Mouse (Mus musculus) hindbrain, embryonic 12.5 days (tissue): Measurements from ENCODE around the gene Gjd3. TPM values are rescaled to one million over a fixed set of nuclear protein-coding genes. Genes with fewer than 3 reads are reported as not detected.

Source experiments
- ATAC-seq: fragments of 200-750 bp; cut with Nextera tagmentation; 2 replicates; pipeline ENCODE4 v1.8.0; 2017; ENCODE audit warnings: moderate TSS enrichment; ENCODE audit not compliant: low FRiP score
- H3K27ac ChIP-seq: fragments of 300-500 bp; sonication (generic); 2 replicates; pipeline ENCODE4 v1.5.1; 2016; ENCODE audit warnings: mild to moderate bottlenecking
- H3K27me3 ChIP-seq: fragments of 300-500 bp; sonication (generic); 2 replicates; pipeline ENCODE4 v1.6.1; 2016; ENCODE audit warnings: mild to moderate bottlenecking
- H3K36me3 ChIP-seq: fragments of 300-500 bp; sonication (generic); 2 replicates; pipeline ENCODE4 v1.6.1; 2016; ENCODE audit warnings: mild to moderate bottlenecking
- H3K4me1 ChIP-seq: fragments of 300-500 bp; sonication (generic); 2 replicates; pipeline ENCODE4 v1.6.1; 2016
- H3K4me2 ChIP-seq: fragments of 300-500 bp; sonication (generic); replicated peaks from 2 replicates; pipeline ENCODE4 v1.6.1; 2016; ENCODE audit warnings: mild to moderate bottlenecking
- H3K4me3 ChIP-seq: fragments of 300-500 bp; sonication (generic); 2 replicates; pipeline ENCODE4 v1.5.1; 2016; ENCODE audit warnings: mild to moderate bottlenecking
- H3K9ac ChIP-seq: fragments of 300-500 bp; sonication (generic); 2 replicates; pipeline ENCODE4 v1.6.1; 2016; ENCODE audit warnings: mild to moderate bottlenecking, moderate library complexity
- H3K9me3 ChIP-seq: fragments of 300-500 bp; sonication (generic); replicated peaks from 2 replicates; pipeline ENCODE4 v1.6.1; 2016; ENCODE audit warnings: mild to moderate bottlenecking
- WGBS: fragments of 180-500 bp; shearing (Covaris S2); methylation state at CpG from one replicate; pipeline ENCODE4 v1.1.7; 2016; 5-methylcytosine and 5-hydroxymethylcytosine counted together
- polyA plus RNA-seq: library from polyadenylated mRNA; unstranded; fragments of >200 nt; fragmentation: Nextera tagmentation; extraction: Ambion mirVana; gene quantifications from 2 replicates; pipeline ENCODE4 v1.2.1, GENCODE M21; 2016

Gjd3 gene
- polyA plus RNA-seq, 1 experiment from 2014 or later = 0.88 TPM

DNA sequence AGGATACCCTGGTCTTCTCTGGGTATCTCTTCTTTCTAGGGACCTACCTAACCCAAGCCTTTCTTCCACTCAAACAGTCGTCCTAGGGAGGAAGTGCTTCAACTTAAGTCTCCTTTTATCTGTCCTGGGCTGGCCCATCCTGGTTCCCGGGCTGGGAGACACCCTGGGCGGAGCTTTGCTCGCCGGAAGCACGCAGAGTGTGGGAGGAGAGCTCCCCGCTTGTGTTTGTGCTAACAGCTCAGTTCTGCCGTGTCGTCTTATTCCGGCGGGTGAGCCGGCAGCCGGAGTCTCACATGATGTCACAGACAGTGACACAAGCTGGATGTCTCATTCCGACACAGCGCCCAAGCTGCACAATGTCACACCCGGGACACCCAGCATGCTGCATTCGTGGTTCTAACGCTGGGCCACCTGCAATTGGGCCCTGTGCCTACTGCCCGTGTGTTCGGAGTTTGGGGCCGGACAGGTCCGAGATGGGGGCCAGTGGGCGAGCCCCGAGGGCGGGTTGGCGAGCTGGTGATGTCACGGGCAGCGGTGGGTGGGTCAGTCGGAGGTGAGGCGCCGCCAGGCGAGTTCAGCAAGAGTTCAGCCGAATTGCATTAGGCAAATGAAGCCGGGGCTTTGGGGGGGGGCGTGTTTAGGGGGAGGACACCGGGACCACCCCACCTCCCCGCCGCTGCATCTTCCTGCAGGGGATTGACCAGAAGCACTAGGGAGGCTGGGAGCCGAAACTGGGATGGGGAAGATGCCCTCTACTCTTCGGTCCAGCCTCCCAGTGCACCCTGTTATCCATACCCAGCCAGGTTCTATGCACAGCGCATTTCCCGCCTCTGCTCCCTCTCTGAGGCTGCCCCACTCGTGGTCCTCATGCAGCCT, 23.1 kb downstream of the Gjd3 start:
- peak; percentile 15; the same call in 1 of the 2 replicates for ATAC-seq
- Histone ChIP-seq H3K9me3 (no peaks in the 10 kb centered on the region), H3K9ac (peak overlapping the region; percentile 86), H3K4me3 (peak overlapping the region; percentile 76), H3K4me2 (peak overlapping the region; percentile 97), H3K27me3 (no peaks in the 10 kb centered on the region; the same call in 1 of the 2 replicates), H3K4me1 (peaks cover 73% of the 10 kb centered on the region), H3K27ac (peak overlapping the region; percentile 99), H3K36me3 (no peaks in the 10 kb centered on the region)
- under 1% methylated on average over 42 of the region's 43 CpGs for whole genome bisulfite sequencing

- H3K4me1 ChIP-seq = peaks cover 62% of the 10 kb centered on the region
Measured at GRCm38 (mm10) chr11:98956340-98956739, 26.5 kb downstream of the Gjd3 start.

DNA sequence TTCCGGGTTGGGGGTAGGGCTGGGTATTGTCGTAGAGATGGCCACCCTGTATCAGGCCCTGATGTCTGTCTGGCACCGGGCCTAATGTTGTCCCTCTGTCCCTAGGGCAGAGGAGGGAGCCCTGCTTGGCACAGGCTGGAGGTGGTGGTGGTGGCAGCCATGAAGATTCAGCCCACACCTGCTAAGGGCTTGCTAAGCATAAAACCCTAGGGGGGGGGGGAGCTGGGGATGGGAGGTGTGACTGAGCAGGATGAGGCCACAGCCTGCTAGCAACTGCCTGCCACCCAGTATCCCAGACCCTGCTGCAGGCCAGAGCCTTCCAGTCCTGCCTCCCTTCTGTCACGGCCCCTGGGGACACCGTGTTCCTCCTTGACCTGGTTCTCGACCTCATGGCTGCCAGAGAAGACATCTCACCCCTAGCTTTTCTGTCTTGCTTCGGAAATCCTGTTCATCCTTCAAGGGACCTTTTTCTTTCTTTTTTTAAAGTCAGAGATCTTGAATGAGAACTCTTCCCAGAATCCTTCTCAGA, 27.0 kb downstream of the Gjd3 start:
- peak overlapping the region; percentile 67 for H3K27ac ChIP-seq
- peak overlapping the region; percentile 41; the same call in 1 of the 2 replicates for H3K9ac ChIP-seq
- H3K27me3 ChIP-seq = no peaks in the 10 kb centered on the region
- H3K9me3 ChIP-seq = no peaks in the 10 kb centered on the region
- 40% methylated on average over 7 of the region's 7 CpGs for WGBS
- no peak for ATAC-seq
- no peak overlapping the region for H3K4me3 ChIP-seq
- H3K4me2 ChIP-seq = peak overlapping the region; percentile 37; the same call in 1 of the 2 replicates
- H3K36me3 ChIP-seq = no peaks in the 10 kb centered on the region
- peaks cover 61% of the 10 kb centered on the region for H3K4me1 ChIP-seq

More at GRCm38 (mm10) chr11:98956340-98956739, 26.5 kb downstream of the Gjd3 start:
- no peak for ATAC-seq
- H3K4me2 ChIP-seq = no peak overlapping the region
- H3K36me3 ChIP-seq = no peaks in the 10 kb centered on the region
- no peaks in the 10 kb centered on the region for H3K9me3 ChIP-seq
- H3K27ac ChIP-seq = peak overlapping the region; percentile 67; the same call in 1 of the 2 replicates
- H3K4me3 ChIP-seq = no peak overlapping the region
- no peaks in the 10 kb centered on the region for H3K27me3 ChIP-seq
- H3K9ac ChIP-seq = no peak overlapping the region
- 78% methylated on average over 10 of the region's 10 CpGs for WGBS

DNA sequence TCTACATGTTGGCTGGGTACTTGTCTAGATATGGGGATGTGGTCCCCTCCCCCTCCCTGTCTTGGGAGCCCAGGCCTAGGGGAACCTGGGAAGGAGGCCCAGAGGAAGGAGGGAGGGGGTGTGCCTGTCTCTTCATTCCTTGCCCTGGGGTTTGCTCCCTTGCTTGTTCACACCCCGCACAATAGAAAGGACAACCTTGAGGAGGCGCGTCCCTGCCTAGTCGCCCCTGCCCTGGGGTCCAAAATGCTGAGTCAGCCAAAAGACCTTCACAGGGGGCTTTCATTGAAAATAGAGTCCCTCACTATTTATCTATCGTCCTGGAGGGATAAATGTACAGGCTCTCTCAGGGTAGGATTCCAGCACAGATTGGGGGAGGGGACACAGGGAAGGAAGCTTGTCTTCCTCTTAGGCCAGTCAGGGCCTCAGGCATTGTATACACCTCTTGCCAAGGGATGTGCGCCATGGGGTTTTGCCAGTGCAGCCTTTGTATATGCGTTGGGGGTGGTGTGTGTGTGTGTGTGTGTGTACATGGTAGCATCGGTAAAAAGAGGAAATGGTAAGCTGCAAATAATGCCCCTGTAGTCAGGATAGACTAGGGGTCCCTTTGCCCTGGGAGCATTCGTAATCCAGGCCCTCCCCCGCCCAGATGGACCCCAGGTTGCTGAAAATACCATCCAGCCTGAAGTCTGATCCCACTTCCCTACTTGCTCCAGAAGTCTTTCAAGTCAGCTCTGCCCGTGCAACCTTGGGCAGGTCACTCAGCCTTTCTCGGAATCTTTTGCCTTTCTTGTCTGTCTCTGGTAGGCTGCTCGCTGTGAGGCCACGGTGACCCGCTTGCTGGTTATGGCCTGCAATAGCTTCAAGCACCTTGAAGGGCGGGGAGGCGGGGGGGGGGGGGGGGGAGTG, 27.8 kb downstream of the Gjd3 start:
- Histone ChIP-seq H3K36me3 (peaks cover 4% of the 10 kb centered on the region; the same call in 1 of the 2 replicates), H3K27me3 (no peaks in the 10 kb centered on the region), H3K9ac (peak overlapping the region; percentile 46), H3K27ac (peak overlapping the region; percentile 67), H3K4me3 (no peak overlapping the region), H3K4me2 (peak overlapping the region; percentile 37), H3K4me1 (peaks cover 56% of the 10 kb centered on the region), H3K9me3 (no peaks in the 10 kb centered on the region)
- ATAC-seq = peak; percentile 49
- 19% methylated on average over 17 of the region's 17 CpGs for WGBS

- Histone ChIP-seq H3K9ac (peak overlapping the region; percentile 46), H3K4me3 (no peak overlapping the region), H3K4me1 (peaks cover 56% of the 10 kb centered on the region), H3K9me3 (no peaks in the 10 kb centered on the region), H3K36me3 (peaks cover 4% of the 10 kb centered on the region; the same call in 1 of the 2 replicates), H3K27ac (peak overlapping the region; percentile 67), H3K4me2 (peak overlapping the region; percentile 37), H3K27me3 (no peaks in the 10 kb centered on the region)
- WGBS = 4% methylated on average over 10 of the region's 10 CpGs
- peak; percentile 46; the same call in 1 of the 2 replicates for ATAC-seq
Measured at GRCm38 (mm10) chr11:98954373-98954772, 28.4 kb downstream of the Gjd3 start.

GRCm38 (mm10) chr11:98953835-98954320, 28.9 kb downstream of the Gjd3 start:
- H3K27ac ChIP-seq = peak overlapping the region; percentile 67
- ATAC-seq = no peak
- 27% methylated on average over 13 of the region's 13 CpGs for WGBS
- no peaks in the 10 kb centered on the region for H3K27me3 ChIP-seq
- peaks cover 4% of the 10 kb centered on the region; the same call in 1 of the 2 replicates for H3K36me3 ChIP-seq
- no peak overlapping the region for H3K9ac ChIP-seq
- H3K4me3 ChIP-seq = no peak overlapping the region
- H3K4me1 ChIP-seq = peaks cover 54% of the 10 kb centered on the region
- H3K9me3 ChIP-seq = no peaks in the 10 kb centered on the region
- peak overlapping the region; percentile 37; the same call in 1 of the 2 replicates for H3K4me2 ChIP-seq

GRCm38 (mm10) chr11:98953361-98953760, 29.5 kb downstream of the Gjd3 start:
- no peak overlapping the region for H3K4me2 ChIP-seq
- no peak for ATAC-seq
- no peak overlapping the region for H3K9ac ChIP-seq
- no peak overlapping the region for H3K4me3 ChIP-seq
- peaks cover 54% of the 10 kb centered on the region for H3K4me1 ChIP-seq
- H3K36me3 ChIP-seq = peaks cover 4% of the 10 kb centered on the region; the same call in 1 of the 2 replicates
- no peaks in the 10 kb centered on the region for H3K9me3 ChIP-seq
- WGBS = 19% methylated on average over 2 of the region's 2 CpGs
- H3K27ac ChIP-seq = no peak overlapping the region
- no peaks in the 10 kb centered on the region for H3K27me3 ChIP-seq

DNA sequence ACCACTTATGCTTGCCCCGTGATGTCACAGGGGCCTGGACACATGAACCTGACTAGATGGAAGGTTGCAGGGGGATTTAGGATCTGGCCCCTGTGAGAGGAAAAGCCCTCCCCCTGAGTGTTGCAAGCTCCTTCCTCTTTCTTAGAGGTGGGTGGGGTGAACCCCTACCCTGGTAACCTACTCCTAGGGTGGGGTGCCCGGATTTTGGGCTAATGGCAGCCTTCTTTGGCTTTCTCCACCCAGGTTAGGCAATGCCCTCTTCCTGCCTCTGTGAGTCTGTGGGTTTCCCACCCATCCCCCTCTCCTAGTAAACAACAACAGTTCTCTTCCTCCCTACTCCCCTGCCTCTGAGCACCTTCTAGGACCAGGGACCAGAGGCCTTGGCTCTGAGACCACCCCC, 30.1 kb downstream of the Gjd3 start:
- H3K36me3 ChIP-seq = peaks cover 4% of the 10 kb centered on the region; the same call in 1 of the 2 replicates
- ATAC-seq = no peak
- H3K4me3 ChIP-seq = no peak overlapping the region
- no peaks in the 10 kb centered on the region for H3K9me3 ChIP-seq
- H3K27ac ChIP-seq = no peak overlapping the region
- no peak overlapping the region for H3K4me2 ChIP-seq
- WGBS = 56% methylated on average over 2 of the region's 2 CpGs
- H3K4me1 ChIP-seq = peaks cover 54% of the 10 kb centered on the region
- no peaks in the 10 kb centered on the region for H3K27me3 ChIP-seq
- H3K9ac ChIP-seq = no peak overlapping the region

DNA sequence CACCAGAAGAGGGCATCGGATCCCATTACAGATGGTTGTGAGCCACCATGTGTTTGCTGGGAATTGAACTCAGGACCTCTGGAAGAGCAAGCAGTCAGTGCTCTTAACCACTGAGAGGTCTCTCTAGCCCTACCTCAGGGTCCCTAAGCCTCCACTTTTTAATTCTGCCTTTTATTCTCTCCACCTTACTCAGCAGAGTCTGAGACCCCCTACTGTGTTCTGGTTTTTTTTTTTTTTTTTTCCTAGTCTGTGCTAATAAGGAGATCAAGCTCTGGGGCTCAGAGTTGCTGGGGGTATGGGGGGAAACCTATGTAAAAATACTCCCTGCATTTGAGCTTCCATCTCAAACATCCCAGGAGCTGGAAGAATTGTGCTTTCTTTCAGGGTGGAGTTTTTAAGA, 30.7 kb downstream of the Gjd3 start:
- WGBS = 76% methylated on average over 1 of the region's 1 CpGs
- H3K4me1 ChIP-seq = peaks cover 57% of the 10 kb centered on the region

GRCm38 (mm10) chr11:98951026-98951906, 31.6 kb downstream of the Gjd3 start:
- WGBS = 69% methylated on average over 16 of the region's 16 CpGs
- no peaks in the 10 kb centered on the region for H3K9me3 ChIP-seq
- H3K27me3 ChIP-seq = no peaks in the 10 kb centered on the region
- peaks cover 4% of the 10 kb centered on the region; the same call in 1 of the 2 replicates for H3K36me3 ChIP-seq
- peak overlapping the region; percentile 3; the same call in 1 of the 2 replicates for H3K9ac ChIP-seq
- peaks cover 57% of the 10 kb centered on the region for H3K4me1 ChIP-seq
- no peak overlapping the region for H3K4me3 ChIP-seq
- H3K4me2 ChIP-seq = no peak overlapping the region
- H3K27ac ChIP-seq = 0 out of 2 replicates have a peak overlapping the region, but pooled peaks have one; percentile 55
- ATAC-seq = no peak

More for the DNA sequence above, 30.7 kb downstream of the Gjd3 start:
- no peaks in the 10 kb centered on the region for H3K9me3 ChIP-seq
- H3K4me3 ChIP-seq = no peak overlapping the region
- no peak for ATAC-seq
- H3K4me2 ChIP-seq = no peak overlapping the region
- peaks cover 4% of the 10 kb centered on the region; the same call in 1 of the 2 replicates for H3K36me3 ChIP-seq
- no peak overlapping the region for H3K9ac ChIP-seq
- H3K27me3 ChIP-seq = no peaks in the 10 kb centered on the region
- H3K27ac ChIP-seq = no peak overlapping the region

- ATAC-seq = no peak
- no peak overlapping the region for H3K9ac ChIP-seq
- H3K27me3 ChIP-seq = no peaks in the 10 kb centered on the region
- no peaks in the 10 kb centered on the region for H3K9me3 ChIP-seq
- H3K4me1 ChIP-seq = peaks cover 55% of the 10 kb centered on the region
- WGBS = 83% methylated on average over 9 of the region's 9 CpGs
- no peak overlapping the region for H3K4me2 ChIP-seq
- H3K36me3 ChIP-seq = peaks cover 4% of the 10 kb centered on the region; the same call in 1 of the 2 replicates
- H3K4me3 ChIP-seq = no peak overlapping the region
- H3K27ac ChIP-seq = 0 out of 2 replicates have a peak overlapping the region, but pooled peaks have one; percentile 9
Measured at GRCm38 (mm10) chr11:98950484-98950883, 32.3 kb downstream of the Gjd3 start.
